Mouse (Mus musculus) T-helper 1 cell (primary cell): ENCODE results near the gene Pcyt2.
"Not testable (repeated sequence)": the region's sequence is repeated elsewhere in the genome, so short reads cannot be mapped to it uniquely, and the experiment has no call there.

Source experiments
- in situ Hi-C: fragments of 300-600 bp; cut with MboI, MseI; formaldehyde crosslinking; loops from one replicate; pipeline ENCODE4 v1.15.1; 2025; ENCODE audit warnings: high pct_unique_total_duplicates

Pcyt2 gene

GRCm38 (mm10) chr11:120615606-120616203, 2.0 kb downstream of the Pcyt2 start:
- in situ Hi-C loops, result no loop called here

- in situ Hi-C loops, result no loop called here
Measured at GRCm38 (mm10) chr11:120615167-120615566, 2.6 kb downstream of the Pcyt2 start.

- in situ Hi-C loops, result no loop called here
Measured at GRCm38 (mm10) chr11:120613976-120614375, 3.8 kb downstream of the Pcyt2 start.

GRCm38 (mm10) chr11:120613481-120613972, 4.2 kb downstream of the Pcyt2 start:
- in situ Hi-C loops, result no loop called here

GRCm38 (mm10) chr11:120612763-120613162, 5.0 kb downstream of the Pcyt2 start:
- in situ Hi-C loops, result no loop called here

- in situ Hi-C loops, result no loop called here
Measured at GRCm38 (mm10) chr11:120610477-120611046, 7.2 kb downstream of the Pcyt2 start.

- in situ Hi-C loops, result no loop called here
Measured at GRCm38 (mm10) chr11:120609250-120609649, 8.5 kb downstream of the Pcyt2 start.

- in situ Hi-C loops, result no loop called here
Measured at GRCm38 (mm10) chr11:120608241-120609034, 9.3 kb downstream of the Pcyt2 start, which contains the start of gene Npb. TSS of gene Npb (plus strand) at chr11:120608477.

GRCm38 (mm10) chr11:120606764-120607163, 11.0 kb downstream of the Pcyt2 start:
- in situ Hi-C loops, result no loop called here

- in situ Hi-C loops, result no loop called here
Measured at GRCm38 (mm10) chr11:120605667-120606066, 12.1 kb downstream of the Pcyt2 start.

GRCm38 (mm10) chr11:120603545-120603944, 14.2 kb downstream of the Pcyt2 start:
- in situ Hi-C loops, result no loop called here

- in situ Hi-C loops, result no loop called here
Measured at GRCm38 (mm10) chr11:120600716-120601115, 17.0 kb downstream of the Pcyt2 start.

GRCm38 (mm10) chr11:120598990-120599549, 18.7 kb downstream of the Pcyt2 start:
- in situ Hi-C loops, result no loop called here

GRCm38 (mm10) chr11:120598283-120598989, 19.3 kb downstream of the Pcyt2 start, which contains the start of the genes Alyref and Anapc11:
TSS of gene Alyref (minus strand) at chr11:120598365.
TSS of gene Anapc11 (plus strand) at chr11:120598421.
- in situ Hi-C loops, result no loop called here

- in situ Hi-C loops, result no loop called here
Measured at GRCm38 (mm10) chr11:120597240-120598235, 20.2 kb downstream of the Pcyt2 start.

- in situ Hi-C loops, result no loop called here
Measured at GRCm38 (mm10) chr11:120588531-120588930, 29.2 kb downstream of the Pcyt2 start.

GRCm38 (mm10) chr11:120583937-120584336, 33.8 kb downstream of the Pcyt2 start:
- in situ Hi-C loops, result no loop called here

- in situ Hi-C loops, result not testable (repeated sequence)
Measured at GRCm38 (mm10) chr11:120582982-120583293, 34.8 kb downstream of the Pcyt2 start.

GRCm38 (mm10) chr11:120582268-120582981, 35.3 kb downstream of the Pcyt2 start:
- in situ Hi-C loops, result no loop called here
